Mouse (Mus musculus) adrenal gland, adult 2 months (tissue): ENCODE results near the gene Mfsd4b4. TPM values are rescaled to one million over a fixed set of nuclear protein-coding genes. Genes with fewer than 3 reads are reported as not detected.
"Not testable (repeated sequence)": the region's sequence is repeated elsewhere in the genome, so short reads cannot be mapped to it uniquely, and the experiment has no call there.

Experiments
- DNase-seq: peaks from one replicate; pipeline ENCODE4 v3.0.0; 2021
- long read RNA-seq: library from polyadenylated mRNA; stranded (forward); transcript quantifications from one replicate; pipeline ENCODE4 v2.0.0, GENCODE M21; 2021
- polyA plus RNA-seq: library from polyadenylated mRNA; depleted of rRNA; stranded (reverse); fragments of >200 nt; gene quantifications from 2 replicates; pipeline ENCODE4 v1.2.3, GENCODE M21; 2012; rRNA removed
- total RNA-seq, 2 experiments: library from RNA; stranded (reverse); gene quantifications; 2 replicates each; pipeline ENCODE4 v1.2.3; 2021

Gene Mfsd4b4
- total RNA-seq (10 to 100 TPM in 1 of 2 experiments, 1 to 10 TPM in 1; 5.0 to 11.5 TPM), polyA plus RNA-seq (2.6 and 2.8 TPM in 2 replicates)
- long read RNA-seq, transcript Mfsd4b4-202 (4 exons, 3,523 nt): major isoform, 11 of 14 reads
- long read RNA-seq, partial matches to known transcripts: 1 of 14 reads
- long read RNA-seq, other reads (novel, unspliced or antisense): 2 of 14 reads

DNA sequence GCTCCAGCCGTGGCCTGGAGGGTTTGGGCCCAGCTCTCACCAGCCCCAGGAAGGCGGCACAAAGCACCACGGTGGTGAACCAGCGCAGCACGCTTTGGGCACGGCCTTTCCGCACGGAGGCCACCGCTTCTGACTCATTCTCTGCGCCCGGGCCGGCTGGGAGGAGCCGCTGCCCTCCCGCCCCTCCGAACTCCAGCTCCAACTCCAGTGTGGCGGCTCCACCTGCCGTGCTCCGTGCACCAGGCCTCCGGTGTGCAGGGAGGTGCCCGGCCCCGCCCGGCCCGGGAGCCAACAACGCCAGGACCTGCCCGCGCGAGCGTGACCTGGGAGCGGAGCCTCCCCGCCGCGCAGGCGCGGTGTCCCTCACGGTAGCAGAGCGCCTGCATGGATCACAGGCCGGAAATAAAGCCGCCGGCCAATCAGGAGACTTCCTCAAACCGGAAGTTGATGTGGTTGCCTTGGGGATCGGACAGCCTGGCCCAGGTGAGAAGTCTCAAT lies at the start of gene Mfsd4b4:
TSS of gene Mfsd4b4 (minus strand) at position 365 of the 498 bp plus-strand sequence.
- DNase-seq: peak; percentile 92

DNA sequence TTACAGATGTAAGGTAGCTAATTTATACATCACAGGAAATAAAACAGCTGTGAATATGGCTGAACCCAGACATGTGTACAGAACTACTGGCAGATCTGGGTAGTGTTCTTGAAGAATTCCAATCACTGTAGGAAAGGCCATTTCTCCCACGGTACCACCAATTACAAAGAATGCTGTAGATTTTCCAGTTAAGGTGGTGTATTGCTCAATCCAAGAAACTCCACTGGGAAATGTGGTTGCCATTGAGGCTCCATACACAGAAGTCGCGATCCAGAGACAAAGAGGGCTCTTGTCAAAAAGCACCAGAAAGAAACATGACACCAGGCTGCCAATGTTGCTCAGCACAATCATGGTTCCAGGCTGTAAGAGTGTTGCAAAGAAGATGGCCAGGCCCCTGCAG lies 48.2 kb upstream of the Mfsd4b4 start:
- DNase-seq: not testable (repeated sequence)

- DNase-seq: no peak
Observed at GRCm38 (mm10) chr10:39936553-39936952, 37.5 kb upstream of the Mfsd4b4 start.

GRCm38 (mm10) chr10:39926616-39927139 lies 27.6 kb upstream of the Mfsd4b4 start, which contains the start of gene Mfsd4b2:
Gene Mfsd4b2, minus strand, starts transcription at chr10:39926923.
- DNase-seq: peak; percentile 37

- DNase-seq: not testable (repeated sequence)
Observed at GRCm38 (mm10) chr10:39924556-39924955, 25.5 kb upstream of the Mfsd4b4 start.

DNA sequence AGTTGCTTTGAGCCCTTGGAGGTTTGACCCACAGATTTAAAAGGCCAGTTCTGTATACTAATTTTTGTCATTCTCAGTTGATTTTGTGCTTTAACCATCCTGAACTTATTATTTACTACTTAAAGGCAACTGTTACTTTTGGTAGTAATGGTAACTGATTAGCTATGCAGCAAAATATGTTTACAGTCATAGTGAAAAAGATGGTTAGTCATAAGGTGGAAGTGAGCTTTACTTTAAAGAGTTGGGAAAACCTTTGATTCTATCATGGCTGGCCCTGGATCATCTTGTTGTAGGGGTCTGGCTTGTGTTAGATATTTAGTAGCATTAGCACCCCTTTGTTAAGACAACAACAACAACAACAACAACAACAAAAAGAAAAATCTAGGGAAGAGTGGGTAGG lies 13.6 kb upstream of the Mfsd4b4 start:
- no peak for DNase-seq

- no peak for DNase-seq
Observed at GRCm38 (mm10) chr10:39908768-39909441, 9.9 kb upstream of the Mfsd4b4 start.

GRCm38 (mm10) chr10:39906799-39907658 lies 8.0 kb upstream of the Mfsd4b4 start:
- no peak for DNase-seq

GRCm38 (mm10) chr10:39904191-39904590 lies 5.2 kb upstream of the Mfsd4b4 start:
- no peak for DNase-seq

GRCm38 (mm10) chr10:39896503-39896902 lies 2.5 kb downstream of the Mfsd4b4 start:
- DNase-seq: no peak

GRCm38 (mm10) chr10:39893702-39894697 lies 5.0 kb downstream of the Mfsd4b4 start:
- peak; percentile 17 for DNase-seq

GRCm38 (mm10) chr10:39888621-39889020 lies 10.4 kb downstream of the Mfsd4b4 start:
- DNase-seq: no peak

DNA sequence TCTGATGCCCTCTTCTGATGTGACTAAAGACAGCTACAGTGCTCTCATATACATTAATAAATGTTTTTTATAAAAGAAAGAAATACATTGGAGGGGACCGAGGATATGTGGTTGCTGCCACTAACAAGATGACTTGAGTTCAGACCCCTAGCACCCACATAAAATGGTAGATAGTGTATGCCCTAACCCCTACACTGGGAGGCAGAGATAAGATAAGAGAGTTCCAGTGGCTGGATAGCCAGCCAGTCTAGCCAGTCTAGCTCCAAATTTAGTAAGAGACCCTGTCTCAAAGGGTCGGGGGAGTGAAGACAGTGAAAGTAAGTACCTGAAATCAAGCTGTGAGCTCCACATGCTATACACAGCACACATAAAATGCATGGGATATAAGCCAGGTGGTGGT lies 33.5 kb downstream of the Mfsd4b4 start:
- DNase-seq: no peak

DNA sequence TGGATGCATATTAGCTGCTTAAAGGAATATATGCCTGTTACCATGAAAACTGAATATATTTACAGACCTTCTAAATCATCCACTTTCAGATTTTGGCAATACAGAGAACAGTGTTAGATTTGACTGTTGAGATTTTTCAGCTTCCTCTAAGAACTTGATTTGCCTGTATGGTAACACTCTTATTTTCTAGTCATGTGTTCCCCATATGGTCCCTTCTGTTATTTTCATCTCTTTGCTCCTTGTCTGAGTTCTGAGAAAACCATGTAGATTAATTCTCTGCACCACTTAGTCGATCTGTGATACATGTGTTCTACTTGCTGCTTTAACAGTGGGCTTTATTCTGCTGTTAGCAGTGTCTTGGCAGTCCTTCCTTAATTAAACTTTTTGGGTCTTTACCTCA lies 56.4 kb downstream of the Mfsd4b4 start:
- DNase-seq: no peak

Other genes with a start within 250 kb of the Mfsd4b4 start
- 10 to 100 TPM; 18.8 to 24.4 TPM for gene Rev3l, start 167.1 kb downstream of the Mfsd4b4 start, total RNA-seq
- 2.2 TPM in 2 replicates for gene Rev3l, start 167.1 kb downstream of the Mfsd4b4 start, polyA plus RNA-seq
- under 1 TPM; 0.32 to 0.41 TPM for gene Mfsd4b2, start 27.7 kb upstream of the Mfsd4b4 start, total RNA-seq
- gene Mfsd4b2, start 27.7 kb upstream of the Mfsd4b4 start, polyA plus RNA-seq: 0.03 TPM in 1 of 2 replicates, not detected in the other
- 1 to 10 TPM; 3.9 to 9.7 TPM for gene Mfsd4b3, start 60.9 kb upstream of the Mfsd4b4 start, total RNA-seq
- 2.0 and 2.9 TPM in 2 replicates for gene Mfsd4b3, start 60.9 kb upstream of the Mfsd4b4 start, polyA plus RNA-seq
- gene Mfsd4b5, start 87.4 kb upstream of the Mfsd4b4 start, total RNA-seq: 1 to 10 TPM; 1.0 to 1.2 TPM
- gene Mfsd4b5, start 87.4 kb upstream of the Mfsd4b4 start, polyA plus RNA-seq: 0.40 and 0.43 TPM in 2 replicates
- 1 to 10 TPM; 3.0 to 3.1 TPM for gene Mfsd4b1, start 126.0 kb upstream of the Mfsd4b4 start, total RNA-seq
- 0.62 and 1.5 TPM in 2 replicates for gene Mfsd4b1, start 126.0 kb upstream of the Mfsd4b4 start, polyA plus RNA-seq
- 10 to 100 TPM; 21.1 to 24.2 TPM for gene Slc16a10, start 243.0 kb upstream of the Mfsd4b4 start, total RNA-seq
- gene Slc16a10, start 243.0 kb upstream of the Mfsd4b4 start, polyA plus RNA-seq: 6.8 and 11.5 TPM in 2 replicates